Mouse (Mus musculus): ENCODE data around the gene Cct8l1. TPM values are rescaled to one million over a fixed set of nuclear protein-coding genes. Genes with fewer than 3 reads are reported as not detected.
A peak's percentile ranks its signal among the peaks of the same experiment; 100 is the strongest.

Cct8l1 gene
- polyA plus RNA-seq (2012; fragmentation: generic; extraction: Trizol) = not detected
- long read RNA-seq, experiment 1 = 0 reads
- long read RNA-seq, experiment 2 = 0 reads

DNA sequence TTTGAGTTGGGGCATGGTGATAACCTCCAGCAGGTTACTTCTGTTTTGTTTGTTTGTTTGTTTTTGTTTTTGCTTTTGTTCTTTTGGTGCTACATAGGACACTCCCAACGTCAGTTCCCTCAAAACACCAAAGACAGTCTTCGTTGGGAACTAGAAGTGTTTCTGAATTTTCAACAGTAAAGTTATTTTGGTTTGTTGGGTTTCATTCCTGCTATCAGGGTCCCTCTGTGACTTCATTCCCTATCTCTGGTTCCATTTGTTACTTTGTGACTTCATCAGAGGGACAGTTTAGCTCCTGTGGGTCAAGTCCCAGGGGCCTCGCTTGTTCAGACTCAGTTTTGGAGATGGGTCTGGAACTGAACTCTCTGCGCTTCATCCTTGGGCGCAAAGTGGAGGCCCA lies at the start of gene Cct8l1:
Gene Cct8l1, plus strand, starts transcription at position 301 of the 400 bp plus-strand sequence.
- no peak for TF ChIP-seq MAX (IDR thresholded peaks at IDR 0.05)
- no peak for TF ChIP-seq CTCF (IDR thresholded peaks at IDR 0.05; ENCODE audit: control insufficient read depth, insufficient read depth, insufficient read length)
- no peak for TF ChIP-seq USF1 (IDR thresholded peaks at IDR 0.05; ENCODE audit: low read depth)
- TF ChIP-seq FOSL1 (IDR thresholded peaks at IDR 0.05; ENCODE audit: insufficient read depth, low read length, poor library complexity, severe bottlenecking) = no peak
- TF ChIP-seq CEBPB (IDR thresholded peaks at IDR 0.05; ENCODE audit: low read depth) = no peak
- no peak for TF ChIP-seq MYOD1 (IDR thresholded peaks at IDR 0.05; ENCODE audit: control insufficient read depth, insufficient read length, low read depth)
- no peak for TF ChIP-seq MYOG (IDR thresholded peaks at IDR 0.05; ENCODE audit: control insufficient read depth, extremely low read depth, insufficient read length)
- Histone ChIP-seq H3ac (ENCODE audit: control insufficient read depth, insufficient read length, low read depth) (no peak within 1 kb of the TSS), H3K27me3 (ENCODE audit: control insufficient read depth, insufficient read depth, insufficient read length) (peaks cover 4% of the 10 kb centered on the region), H3K79me3 (ENCODE audit: low read depth) (no peaks in the 10 kb centered on the region), H3K4me3 (ENCODE audit: insufficient read depth, poor library complexity, severe bottlenecking) (no peak within 1 kb of the TSS), H3K79me2 (ENCODE audit: control insufficient read depth, insufficient read depth) (no peaks in the 10 kb centered on the region), H3K36me3 (ENCODE audit: control insufficient read depth, insufficient read depth) (no peaks in the 10 kb centered on the region)

DNA sequence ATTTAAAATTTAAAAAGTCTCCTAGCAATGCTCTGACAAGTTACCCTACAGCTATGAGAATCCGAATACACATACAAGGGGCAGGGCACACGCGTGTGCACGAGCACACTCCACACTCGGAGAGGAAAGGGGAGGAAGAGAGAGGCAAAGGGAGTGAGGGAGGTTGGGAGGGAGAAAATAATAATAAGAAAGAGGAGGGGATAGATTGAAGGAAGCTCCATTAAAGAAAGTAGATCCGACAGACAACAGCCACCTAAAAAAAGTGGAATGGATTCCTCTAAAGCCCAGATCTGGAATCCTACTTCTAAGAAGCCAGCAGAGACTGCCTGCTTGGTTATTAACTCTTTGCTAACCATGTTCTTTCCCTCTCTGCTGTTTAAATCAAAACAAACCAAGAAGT lies 43.8 kb upstream of the Cct8l1 start:
- H3K79me2 ChIP-seq (ENCODE audit: control insufficient read depth, insufficient read depth) = peaks cover 7% of the 10 kb centered on the region
- H3K79me3 ChIP-seq (ENCODE audit: low read depth) = peaks cover 8% of the 10 kb centered on the region
- no peak overlapping the region for H3ac ChIP-seq (ENCODE audit: control insufficient read depth, insufficient read length, low read depth)
- no peaks in the 10 kb centered on the region for H3K27me3 ChIP-seq (ENCODE audit: control insufficient read depth, insufficient read depth, insufficient read length)
- no peak for TF ChIP-seq MAX (IDR thresholded peaks at IDR 0.05)
- TF ChIP-seq CTCF (IDR thresholded peaks at IDR 0.05; ENCODE audit: control insufficient read depth, insufficient read depth, insufficient read length) = no peak
- TF ChIP-seq MYOD1 (IDR thresholded peaks at IDR 0.05; ENCODE audit: control insufficient read depth, insufficient read length, low read depth) = no peak
- no peak for TF ChIP-seq FOSL1 (IDR thresholded peaks at IDR 0.05; ENCODE audit: insufficient read depth, low read length, poor library complexity, severe bottlenecking)
- TF ChIP-seq CEBPB (IDR thresholded peaks at IDR 0.05; ENCODE audit: low read depth) = no peak
- no peaks in the 10 kb centered on the region for H3K36me3 ChIP-seq (ENCODE audit: control insufficient read depth, insufficient read depth)
- H3K4me3 ChIP-seq (ENCODE audit: insufficient read depth, poor library complexity, severe bottlenecking) = no peak overlapping the region

GRCm38 (mm10) chr5:25475789-25476188 lies 40.1 kb upstream of the Cct8l1 start:
- Histone ChIP-seq H3K4me3 (ENCODE audit: insufficient read depth, poor library complexity, severe bottlenecking) (no peak overlapping the region), H3K36me3 (ENCODE audit: control insufficient read depth, insufficient read depth) (no peaks in the 10 kb centered on the region), H3K79me3 (ENCODE audit: low read depth) (peaks cover 9% of the 10 kb centered on the region), H3K27me3 (ENCODE audit: control insufficient read depth, insufficient read depth, insufficient read length) (no peaks in the 10 kb centered on the region), H3ac (ENCODE audit: control insufficient read depth, insufficient read length, low read depth) (no peak overlapping the region), H3K79me2 (ENCODE audit: control insufficient read depth, insufficient read depth) (peaks cover 16% of the 10 kb centered on the region)
- TF ChIP-seq CEBPB (IDR thresholded peaks at IDR 0.05; ENCODE audit: low read depth) (no peak), CTCF (IDR thresholded peaks at IDR 0.05; ENCODE audit: control insufficient read depth, insufficient read depth, insufficient read length) (no peak), FOSL1 (IDR thresholded peaks at IDR 0.05; ENCODE audit: insufficient read depth, low read length, poor library complexity, severe bottlenecking) (no peak), MYOD1 (IDR thresholded peaks at IDR 0.05; ENCODE audit: control insufficient read depth, insufficient read length, low read depth) (no peak), MAX (IDR thresholded peaks at IDR 0.05) (no peak), MYOG (IDR thresholded peaks at IDR 0.05; ENCODE audit: control insufficient read depth, extremely low read depth, insufficient read length) (no peak), USF1 (IDR thresholded peaks at IDR 0.05; ENCODE audit: low read depth) (no peak)

- TF ChIP-seq USF1 (IDR thresholded peaks at IDR 0.05; ENCODE audit: low read depth) (no peak), CEBPB (IDR thresholded peaks at IDR 0.05; ENCODE audit: low read depth) (no peak), MYOD1 (IDR thresholded peaks at IDR 0.05; ENCODE audit: control insufficient read depth, insufficient read length, low read depth) (no peak), MAX (IDR thresholded peaks at IDR 0.05) (no peak), MYOG (IDR thresholded peaks at IDR 0.05; ENCODE audit: control insufficient read depth, extremely low read depth, insufficient read length) (no peak), CTCF (IDR thresholded peaks at IDR 0.05; ENCODE audit: control insufficient read depth, insufficient read depth, insufficient read length) (no peak), FOSL1 (IDR thresholded peaks at IDR 0.05; ENCODE audit: insufficient read depth, low read length, poor library complexity, severe bottlenecking) (no peak)
- no peaks in the 10 kb centered on the region for H3K27me3 ChIP-seq (ENCODE audit: control insufficient read depth, insufficient read depth, insufficient read length)
Observed at GRCm38 (mm10) chr5:25478863-25479262, 37.0 kb upstream of the Cct8l1 start.

GRCm38 (mm10) chr5:25496652-25497051 lies 19.2 kb upstream of the Cct8l1 start:
- Histone ChIP-seq H3K79me3 (ENCODE audit: low read depth) (peaks cover 36% of the 10 kb centered on the region), H3K27me3 (ENCODE audit: control insufficient read depth, insufficient read depth, insufficient read length) (no peaks in the 10 kb centered on the region), H3ac (ENCODE audit: control insufficient read depth, insufficient read length, low read depth) (no peak overlapping the region), H3K4me3 (ENCODE audit: insufficient read depth, poor library complexity, severe bottlenecking) (no peak overlapping the region), H3K79me2 (ENCODE audit: control insufficient read depth, insufficient read depth) (peaks cover 57% of the 10 kb centered on the region), H3K36me3 (ENCODE audit: control insufficient read depth, insufficient read depth) (no peaks in the 10 kb centered on the region)
- TF ChIP-seq MYOD1 (IDR thresholded peaks at IDR 0.05; ENCODE audit: control insufficient read depth, insufficient read length, low read depth) (no peak), MAX (IDR thresholded peaks at IDR 0.05) (no peak), FOSL1 (IDR thresholded peaks at IDR 0.05; ENCODE audit: insufficient read depth, low read length, poor library complexity, severe bottlenecking) (no peak), CEBPB (IDR thresholded peaks at IDR 0.05; ENCODE audit: low read depth) (no peak), MYOG (IDR thresholded peaks at IDR 0.05; ENCODE audit: control insufficient read depth, extremely low read depth, insufficient read length) (no peak), CTCF (IDR thresholded peaks at IDR 0.05; ENCODE audit: control insufficient read depth, insufficient read depth, insufficient read length) (no peak), USF1 (IDR thresholded peaks at IDR 0.05; ENCODE audit: low read depth) (no peak)

More at GRCm38 (mm10) chr5:25478863-25479262, 37.0 kb upstream of the Cct8l1 start:
- Histone ChIP-seq H3K4me3 (ENCODE audit: insufficient read depth, poor library complexity, severe bottlenecking) (no peak overlapping the region), H3ac (ENCODE audit: control insufficient read depth, insufficient read length, low read depth) (no peak overlapping the region), H3K36me3 (ENCODE audit: control insufficient read depth, insufficient read depth) (no peaks in the 10 kb centered on the region), H3K79me2 (ENCODE audit: control insufficient read depth, insufficient read depth) (peaks cover 23% of the 10 kb centered on the region), H3K79me3 (ENCODE audit: low read depth) (peaks cover 6% of the 10 kb centered on the region)

DNA sequence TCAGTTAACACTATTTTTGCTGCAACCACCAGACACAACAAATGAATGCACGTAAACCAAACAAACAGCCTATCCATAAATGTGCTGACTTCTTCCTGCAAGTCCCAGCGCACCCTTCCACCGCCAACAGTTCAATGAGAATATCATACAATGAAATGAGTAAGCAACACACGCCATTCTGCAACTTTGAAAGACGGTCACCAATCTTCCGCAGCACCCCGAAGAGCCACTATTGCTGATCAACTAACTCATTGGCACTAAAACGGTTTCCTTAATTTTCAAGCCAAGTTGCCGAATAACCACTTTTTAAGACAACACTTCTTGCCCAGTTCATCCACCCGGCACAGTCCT lies 18.5 kb upstream of the Cct8l1 start:
- no peak for TF ChIP-seq USF1 (IDR thresholded peaks at IDR 0.05; ENCODE audit: low read depth)
- no peak for TF ChIP-seq FOSL1 (IDR thresholded peaks at IDR 0.05; ENCODE audit: insufficient read depth, low read length, poor library complexity, severe bottlenecking)
- TF ChIP-seq CTCF (IDR thresholded peaks at IDR 0.05; ENCODE audit: control insufficient read depth, insufficient read depth, insufficient read length) = no peak
- Histone ChIP-seq H3K27me3 (ENCODE audit: control insufficient read depth, insufficient read depth, insufficient read length) (no peaks in the 10 kb centered on the region), H3ac (ENCODE audit: control insufficient read depth, insufficient read length, low read depth) (peak overlapping the region; percentile 71), H3K79me3 (ENCODE audit: low read depth) (peaks cover 35% of the 10 kb centered on the region), H3K79me2 (ENCODE audit: control insufficient read depth, insufficient read depth) (peaks cover 51% of the 10 kb centered on the region), H3K36me3 (ENCODE audit: control insufficient read depth, insufficient read depth) (no peaks in the 10 kb centered on the region), H3K4me3 (ENCODE audit: insufficient read depth, poor library complexity, severe bottlenecking) (peak overlapping the region; percentile 71)
